In genomic region chr1:129272982-129273937, GRCm38 (mm10) we compare ENCODE assay signal across 9 mouse cellular contexts. TPM values are rescaled to one million over a fixed set of nuclear protein-coding genes. Genes with fewer than 3 reads are reported as not detected.
A peak's percentile ranks its signal among the peaks of the same experiment; 100 is the strongest.
DNase-seq lines count a peak whose midpoint lies in the region; ATAC-seq and TF ChIP-seq lines count a peak whose summit lies in the region.
"Had no signal": no experiment of that assay in that cellular context is flagged by ENCODE, and none has a peak within 500 bp of the region (broad histone marks: within the 10 kb centered on the region; RNA-seq: fewer than 3 reads in every experiment).

Gene Thsd7b, plus strand, starts transcription at chr1:129273302.

- H3K4me1 ChIP-seq in kidney, adult 2 months (ENCODE audit: control insufficient read depth, insufficient read depth, low read length) = no peaks in the 10 kb centered on the region
- H3K4me1 ChIP-seq in cortical plate, adult 2 months (ENCODE audit: control insufficient read depth, insufficient read depth, low read length) = no peaks in the 10 kb centered on the region
- H3K4me1 ChIP-seq in heart, embryonic 15.5 days (replicated peaks) = peaks cover 8% of the 10 kb centered on the region; the same call in 1 of the 2 replicates
- peaks cover 20% of the 10 kb centered on the region for H3K4me1 ChIP-seq in neural tube, embryonic 13.5 days (replicated peaks)

- H3K9ac ChIP-seq in heart, embryonic 15.5 days = peak within 1 kb of the TSS; percentile 30
- H3K9ac ChIP-seq in neural tube, embryonic 13.5 days = peak within 1 kb of the TSS; percentile 81

- no peak for TF ChIP-seq POLR2A in kidney, adult 2 months (IDR thresholded peaks at IDR 0.05; ENCODE audit: low read depth, low read length)
- TF ChIP-seq POLR2A in cortical plate, adult 2 months (IDR thresholded peaks at IDR 0.05; ENCODE audit: extremely low read depth, insufficient read depth, low read length) = no peak; the same call in 1 of the 2 replicates

- 0 out of 2 replicates have a peak, but pooled peaks have one; percentile 27 for ATAC-seq in heart, embryonic 15.5 days (replicated peaks; ENCODE audit: insufficient number of reproducible peaks, insufficient read depth, low FRiP score, low read depth)
- peak; percentile 88 for ATAC-seq in neural tube, embryonic 13.5 days (ENCODE audit: low read depth)

- no peaks in the 10 kb centered on the region for H3K36me3 ChIP-seq in kidney, adult 2 months (ENCODE audit: control insufficient read depth, insufficient read depth, low read length)
- H3K36me3 ChIP-seq in heart, embryonic 15.5 days = no peaks in the 10 kb centered on the region
- H3K36me3 ChIP-seq in neural tube, embryonic 13.5 days = no peaks in the 10 kb centered on the region

- WGBS in kidney, adult 2 months = 2% methylated on average over 45 of the region's 45 CpGs
- WGBS in heart, embryonic 15.5 days = under 1% methylated on average over 45 of the region's 45 CpGs
- under 1% methylated on average over 38 of the region's 45 CpGs for WGBS in neural tube, embryonic 13.5 days

- peak; percentile 19 to 29 for DNase-seq in kidney, postnatal 4 days
- DNase-seq in kidney, adult 2 months = no peak
- DNase-seq in left cerebral cortex, adult 8-10 months (ENCODE audit: low spot score in 2 of 2) = peak; percentile 22 to 24
- no peak for DNase-seq in urinary bladder, postnatal 25 days (ENCODE audit: low spot score)
- DNase-seq in thymus, postnatal 10 days (ENCODE audit: low spot score in 2 of 2) = no peak

- no peak for TF ChIP-seq CTCF in kidney, adult 2 months (conservative IDR thresholded peaks at IDR 0.05; ENCODE audit: insufficient read depth, insufficient read length, low read depth, low read length)
- TF ChIP-seq CTCF in cortical plate, adult 2 months (IDR thresholded peaks at IDR 0.05; ENCODE audit: extremely low read depth, insufficient read depth, low read length) = no peak

- no peak within 1 kb of the TSS for H3K27ac ChIP-seq in kidney, adult 2 months (ENCODE audit: insufficient read depth, low read depth, low read length)
- H3K27ac ChIP-seq in cortical plate, adult 2 months (ENCODE audit: insufficient read depth, low read length) = 0 out of 2 replicates have a peak within 1 kb of the TSS, but pooled peaks have one; percentile 28
- no peak within 1 kb of the TSS for H3K27ac ChIP-seq in heart, embryonic 15.5 days
- peak within 1 kb of the TSS; percentile 77 for H3K27ac ChIP-seq in neural tube, embryonic 13.5 days (replicated peaks)
- H3K27ac ChIP-seq: macrophage had no signal

- H3K4me2 ChIP-seq in heart, embryonic 15.5 days = peak within 1 kb of the TSS; percentile 84
- peak within 1 kb of the TSS; percentile 86 for H3K4me2 ChIP-seq in neural tube, embryonic 13.5 days

- H3K27me3 ChIP-seq in kidney, adult 2 months (replicated peaks; ENCODE audit: control insufficient read depth, insufficient read depth, low read length) = no peaks in the 10 kb centered on the region; the same call in 1 of the 2 replicates
- H3K27me3 ChIP-seq in heart, embryonic 15.5 days = peaks cover 39% of the 10 kb centered on the region
- H3K27me3 ChIP-seq in neural tube, embryonic 13.5 days = peaks cover 11% of the 10 kb centered on the region

- H3K9me3 ChIP-seq in heart, embryonic 15.5 days (replicated peaks) = no peaks in the 10 kb centered on the region
- H3K9me3 ChIP-seq in neural tube, embryonic 13.5 days = no peaks in the 10 kb centered on the region

- no peak within 1 kb of the TSS; the same call in 1 of the 2 replicates for H3K4me3 ChIP-seq in kidney, adult 2 months (ENCODE audit: insufficient read depth, low read depth, low read length)
- peak within 1 kb of the TSS; percentile 79 for H3K4me3 ChIP-seq in cortical plate, adult 2 months (ENCODE audit: insufficient read depth, low read length)
- peak within 1 kb of the TSS; percentile 53 for H3K4me3 ChIP-seq in heart, embryonic 15.5 days
- peak within 1 kb of the TSS; percentile 57 for H3K4me3 ChIP-seq in neural tube, embryonic 13.5 days

RNA-seq across cellular contexts. Expression of gene Thsd7b, which starts in this region (rescaled TPM):
- 0.10 and 0.11 TPM in 2 replicates for polyA plus RNA-seq in kidney, adult 2 months (2012; rRNA removed)
- 4.0 and 4.4 TPM in 2 replicates for polyA plus RNA-seq in cortical plate, adult 2 months (2012; rRNA removed)
- 2.6 and 3.3 TPM in 2 replicates for polyA plus RNA-seq in heart, embryonic 15.5 days (2015; fragmentation: Nextera tagmentation; extraction: Ambion mirVana)
- total RNA-seq in left cerebral cortex, adult 8-10 months (2022) = 1 to 10 TPM; 7.2 to 8.1 (median 7.6) TPM
- polyA plus RNA-seq in neural tube, embryonic 13.5 days (2015; fragmentation: Nextera tagmentation; extraction: Ambion mirVana) = 27.6 and 32.2 TPM in 2 replicates
- polyA plus RNA-seq: macrophage had no signal

Comparison
In these comparisons a context has a peak if more than half of its experiments do, and no peak if none do; other contexts are left out.
1. DNase-seq: peak in kidney, postnatal 4 days (2 of 2) and left cerebral cortex, adult 8-10 months (2 of 2); none in kidney, adult 2 months (single experiment), urinary bladder, postnatal 25 days (single experiment) and thymus, postnatal 10 days (0 of 2).
2. H3K27ac ChIP-seq: peak in cortical plate, adult 2 months (single experiment) and neural tube, embryonic 13.5 days (single experiment); none in kidney, adult 2 months (single experiment) and heart, embryonic 15.5 days (single experiment).